Mouse (Mus musculus) kidney, adult 2 months (tissue): ENCODE measurements at regions not wholly inside any gene's neighbourhood (a gene's known extent, or its start where the extent isn't known, plus 50 kb on each side); places are given as distances from the start of the nearest gene placed in this dataset.

Source experiments
- DNase-seq: peaks from one replicate; pipeline ENCODE4 v3.0.0; 2021
- H3K27ac ChIP-seq: fragments of 200-500 bp; 2 replicates; pipeline ENCODE4 v1.5.1; 2012; ENCODE audit warnings: low read depth, low read length, control low read depth, inconsistent platforms; ENCODE audit not compliant: insufficient read depth
- H3K27me3 ChIP-seq: fragments of 200-500 bp; replicated peaks from 2 replicates; pipeline ENCODE4 v1.6.1; 2012; ENCODE audit warnings: mild to moderate bottlenecking, moderate library complexity, low read length, inconsistent platforms; ENCODE audit not compliant: control insufficient read depth, insufficient read depth
- H3K36me3 ChIP-seq: fragments of 200-500 bp; 2 replicates; pipeline ENCODE4 v1.6.1; 2012; ENCODE audit warnings: mild to moderate bottlenecking, moderate library complexity, low read length, inconsistent platforms; ENCODE audit not compliant: control insufficient read depth, insufficient read depth
- H3K4me1 ChIP-seq: fragments of 200-500 bp; 2 replicates; pipeline ENCODE4 v1.6.1; 2011; ENCODE audit warnings: low read length; ENCODE audit not compliant: control insufficient read depth, insufficient read depth
- H3K4me3 ChIP-seq: fragments of 200-500 bp; 2 replicates; pipeline ENCODE4 v1.5.1; 2011; ENCODE audit warnings: mild to moderate bottlenecking, low read depth, low read length, control low read depth; ENCODE audit not compliant: insufficient read depth
- CTCF ChIP-seq: fragments of 200-500 bp; conservative IDR thresholded peaks from 2 replicates; pipeline ENCODE4 v1.5.1; 2011; ENCODE audit warnings: low read depth, mild to moderate bottlenecking, control low read depth, low read length, moderate library complexity, mixed read lengths; ENCODE audit not compliant: insufficient read depth, insufficient read length
- POLR2A ChIP-seq: fragments of 200-500 bp; IDR thresholded peaks from one replicate; pipeline ENCODE4 v1.6.1; 2011; ENCODE audit warnings: low read depth, low read length, control low read depth
- WGBS: fragments of 180-500 bp; shearing (Covaris S2); methylation state at CpG from one replicate; pipeline ENCODE4 v1.1.7; 2018; 5-methylcytosine and 5-hydroxymethylcytosine counted together

- H3K27ac ChIP-seq: no peak overlapping the region
- H3K4me1 ChIP-seq: no peaks in the 10 kb centered on the region
- no peak overlapping the region for H3K4me3 ChIP-seq
- no peaks in the 10 kb centered on the region for H3K27me3 ChIP-seq
- no peaks in the 10 kb centered on the region for H3K36me3 ChIP-seq
- no peak for DNase-seq
- TF ChIP-seq POLR2A: no peak
- TF ChIP-seq CTCF: no peak
Measured at GRCm38 (mm10) chr4:4513351-4513750, 279.8 kb downstream of the Impad1 start.

GRCm38 (mm10) chr4:4510180-4510920 lies 282.8 kb downstream of the Impad1 start:
- Histone ChIP-seq H3K36me3 (no peaks in the 10 kb centered on the region), H3K4me3 (no peak overlapping the region), H3K27me3 (no peaks in the 10 kb centered on the region), H3K27ac (no peak overlapping the region), H3K4me1 (no peaks in the 10 kb centered on the region)
- 72% methylated on average over 2 of the region's 2 CpGs for WGBS
- no peak for TF ChIP-seq POLR2A
- TF ChIP-seq CTCF: no peak
- no peak for DNase-seq

GRCm38 (mm10) chr4:4509296-4509695 lies 283.9 kb downstream of the Impad1 start:
- 64% methylated on average over 3 of the region's 3 CpGs for WGBS
- H3K27ac ChIP-seq: no peak overlapping the region
- H3K27me3 ChIP-seq: no peaks in the 10 kb centered on the region
- no peak for TF ChIP-seq CTCF
- H3K36me3 ChIP-seq: no peaks in the 10 kb centered on the region
- H3K4me1 ChIP-seq: no peaks in the 10 kb centered on the region
- H3K4me3 ChIP-seq: no peak overlapping the region
- no peak for DNase-seq

GRCm38 (mm10) chr4:4497199-4497598 lies 296.0 kb downstream of the Impad1 start:
- H3K36me3 ChIP-seq: no peaks in the 10 kb centered on the region
- no peak overlapping the region for H3K27ac ChIP-seq
- TF ChIP-seq POLR2A (no peak), CTCF (no peak)
- no peak overlapping the region for H3K4me3 ChIP-seq
- 63% methylated on average over 1 of the region's 1 CpGs for WGBS
- no peaks in the 10 kb centered on the region for H3K27me3 ChIP-seq
- H3K4me1 ChIP-seq: no peaks in the 10 kb centered on the region
- no peak for DNase-seq

- Histone ChIP-seq H3K27ac (no peak overlapping the region), H3K27me3 (no peaks in the 10 kb centered on the region), H3K36me3 (no peaks in the 10 kb centered on the region), H3K4me1 (no peaks in the 10 kb centered on the region), H3K4me3 (no peak overlapping the region)
- 43% methylated on average over 4 of the region's 4 CpGs for WGBS
- DNase-seq: no peak
- TF ChIP-seq POLR2A (no peak), CTCF (no peak)
Measured at GRCm38 (mm10) chr4:4496181-4496580, 297.0 kb downstream of the Impad1 start.

- TF ChIP-seq CTCF (no peak), POLR2A (no peak)
Measured at GRCm38 (mm10) chr4:4465169-4465714, 327.9 kb downstream of the Impad1 start.

GRCm38 (mm10) chr4:4464130-4464700 lies 328.9 kb downstream of the Impad1 start:
- TF ChIP-seq CTCF (no peak), POLR2A (no peak)
- H3K4me1 ChIP-seq: no peaks in the 10 kb centered on the region
- no peak overlapping the region for H3K27ac ChIP-seq
- 53% methylated on average over 4 of the region's 4 CpGs for WGBS
- no peaks in the 10 kb centered on the region for H3K36me3 ChIP-seq
- DNase-seq: no peak
- H3K4me3 ChIP-seq: no peak overlapping the region
- H3K27me3 ChIP-seq: no peaks in the 10 kb centered on the region

More at GRCm38 (mm10) chr4:4465169-4465714, 327.9 kb downstream of the Impad1 start:
- H3K36me3 ChIP-seq: no peaks in the 10 kb centered on the region
- no peak overlapping the region for H3K4me3 ChIP-seq
- no peak for DNase-seq
- no peaks in the 10 kb centered on the region for H3K4me1 ChIP-seq
- 71% methylated on average over 4 of the region's 4 CpGs for WGBS
- H3K27me3 ChIP-seq: no peaks in the 10 kb centered on the region
- H3K27ac ChIP-seq: no peak overlapping the region
